Mouse (Mus musculus): ENCODE results near the gene Unc93b1. TPM values are rescaled to one million over a fixed set of nuclear protein-coding genes. Genes with fewer than 3 reads are reported as not detected.

Unc93b1 gene
- total RNA-seq, 1 experiment from 2014 or later: 632 TPM

DNA sequence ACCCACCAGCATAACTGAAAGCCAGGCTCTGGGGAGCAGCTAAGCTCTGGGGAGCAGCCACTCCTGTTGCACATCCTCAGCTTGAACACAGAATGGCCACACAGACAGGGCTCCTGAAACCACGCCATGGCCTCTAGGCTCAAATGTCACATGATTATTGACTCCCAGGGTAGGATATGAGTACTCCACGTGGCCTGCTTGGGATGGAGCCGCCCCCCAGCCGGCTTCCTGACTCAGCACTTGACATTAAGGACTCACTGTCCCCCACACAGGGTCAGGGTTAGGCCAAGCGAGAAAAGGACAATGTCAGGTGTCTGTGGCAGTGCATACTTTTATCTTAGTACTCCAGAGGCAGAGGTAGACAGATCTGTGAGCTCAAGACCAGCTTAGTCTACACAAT, 24.8 kb upstream of the Unc93b1 start:
- ATAC-seq (ENCODE audit: extremely low read depth, insufficient number of reproducible peaks, low FRiP score, poor library complexity, severe bottlenecking): no peak

- peak; percentile 91 for ATAC-seq (ENCODE audit: extremely low read depth, insufficient number of reproducible peaks, low FRiP score, poor library complexity, severe bottlenecking)
Measured at GRCm38 (mm10) chr19:3912337-3913204, 22.4 kb upstream of the Unc93b1 start, which contains the start of gene Ndufs8. Gene Ndufs8 (minus strand): TSS chr19:3912774.

DNA sequence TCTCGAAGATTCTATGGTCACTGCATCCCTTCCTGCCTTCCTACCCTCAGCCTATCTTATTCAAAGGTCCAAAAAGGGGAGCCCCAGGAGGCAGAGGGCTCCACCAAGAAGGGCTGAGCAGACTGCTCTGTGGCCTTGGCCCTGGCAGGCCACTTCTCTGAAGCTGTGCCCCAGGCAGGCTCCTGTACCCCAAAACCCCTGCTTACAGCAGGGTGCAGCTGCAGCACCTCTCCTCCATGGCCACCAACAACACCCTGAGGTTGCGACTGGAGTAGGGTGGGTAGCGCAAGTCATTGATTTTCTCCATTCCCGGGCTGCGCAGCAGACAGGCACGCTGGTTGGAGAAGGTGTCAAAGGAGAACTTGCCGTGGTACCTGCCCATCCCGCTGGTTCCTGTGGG, 21.3 kb upstream of the Unc93b1 start:
- no peak for ATAC-seq (ENCODE audit: extremely low read depth, insufficient number of reproducible peaks, low FRiP score, poor library complexity, severe bottlenecking)

- no peak for ATAC-seq (ENCODE audit: extremely low read depth, insufficient number of reproducible peaks, low FRiP score, poor library complexity, severe bottlenecking)
Measured at GRCm38 (mm10) chr19:3914535-3914934, 20.5 kb upstream of the Unc93b1 start.

DNA sequence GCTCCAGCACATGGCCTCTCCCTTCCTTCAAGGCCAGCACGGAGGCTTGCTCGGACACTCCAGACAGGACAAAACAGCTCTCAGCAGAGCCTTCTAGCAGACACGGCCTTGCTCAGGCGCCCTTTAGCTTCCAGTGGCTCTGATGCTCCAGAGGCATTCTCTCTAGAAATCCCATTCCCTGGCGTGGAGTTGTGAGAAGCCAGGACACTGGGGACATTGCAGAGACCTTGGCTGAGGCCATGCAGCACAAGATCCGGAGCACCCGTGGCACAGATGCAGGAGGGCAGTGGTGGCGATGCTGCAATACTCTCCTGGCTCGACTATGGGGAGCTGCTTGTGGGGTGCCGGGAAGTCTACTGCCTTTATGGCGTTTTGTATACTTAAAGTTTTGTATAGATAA, 18.3 kb upstream of the Unc93b1 start:
- ATAC-seq (ENCODE audit: extremely low read depth, insufficient number of reproducible peaks, low FRiP score, poor library complexity, severe bottlenecking): no peak

- no peak for ATAC-seq (ENCODE audit: extremely low read depth, insufficient number of reproducible peaks, low FRiP score, poor library complexity, severe bottlenecking)
Measured at GRCm38 (mm10) chr19:3919928-3920327, 15.1 kb upstream of the Unc93b1 start.

- ATAC-seq (ENCODE audit: extremely low read depth, insufficient number of reproducible peaks, low FRiP score, poor library complexity, severe bottlenecking): peak; percentile 32
Measured at GRCm38 (mm10) chr19:3922661-3923371, 12.2 kb upstream of the Unc93b1 start.

- ATAC-seq (ENCODE audit: extremely low read depth, insufficient number of reproducible peaks, low FRiP score, poor library complexity, severe bottlenecking): peak; percentile 59; the same call in 1 of the 2 replicates
Measured at GRCm38 (mm10) chr19:3923586-3923985, 11.4 kb upstream of the Unc93b1 start.

DNA sequence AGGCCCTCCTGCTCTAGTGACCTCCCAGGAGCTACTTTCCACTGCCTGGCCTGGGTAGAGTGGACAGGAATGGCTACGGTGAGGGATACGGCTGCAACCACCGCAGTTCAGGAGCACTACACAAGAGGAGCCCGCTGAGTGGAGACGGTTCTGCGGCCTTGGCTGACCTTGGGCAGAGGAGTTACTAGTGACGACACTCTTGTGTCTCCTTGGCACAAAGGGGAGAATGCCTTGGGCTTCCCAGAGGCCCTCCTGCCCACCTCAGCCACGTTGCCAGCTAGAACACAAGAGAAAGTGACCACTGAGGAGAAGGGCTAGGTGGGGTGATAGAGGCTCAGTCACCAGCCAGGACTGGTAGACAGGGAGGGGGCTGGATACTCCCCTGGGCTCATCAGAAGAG, 10.8 kb upstream of the Unc93b1 start:
- no peak for ATAC-seq (ENCODE audit: extremely low read depth, insufficient number of reproducible peaks, low FRiP score, poor library complexity, severe bottlenecking)

- no peak for ATAC-seq (ENCODE audit: extremely low read depth, insufficient number of reproducible peaks, low FRiP score, poor library complexity, severe bottlenecking)
Measured at GRCm38 (mm10) chr19:3924868-3925267, 10.1 kb upstream of the Unc93b1 start.

GRCm38 (mm10) chr19:3925859-3926258, 9.1 kb upstream of the Unc93b1 start:
- ATAC-seq (ENCODE audit: extremely low read depth, insufficient number of reproducible peaks, low FRiP score, poor library complexity, severe bottlenecking): no peak

DNA sequence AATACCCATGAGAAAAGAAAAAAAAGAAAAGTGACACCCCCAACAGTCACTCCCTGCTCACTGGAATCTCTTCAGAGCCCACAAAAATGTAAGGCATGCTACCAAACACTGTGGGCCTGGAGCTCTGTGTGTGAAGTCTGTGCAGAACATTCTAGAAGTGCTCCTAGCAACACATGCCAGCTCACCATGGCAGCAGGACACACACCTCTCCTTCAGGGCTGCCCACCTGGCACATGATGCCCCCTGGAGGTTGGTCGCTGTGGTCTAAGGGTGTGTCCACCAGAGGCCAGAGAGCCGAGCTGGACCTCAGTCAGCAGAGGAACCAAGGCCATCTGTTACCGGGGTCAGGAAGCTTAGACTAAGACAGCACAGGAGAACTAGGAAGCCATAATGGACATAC, 8.7 kb upstream of the Unc93b1 start:
- no peak for ATAC-seq (ENCODE audit: extremely low read depth, insufficient number of reproducible peaks, low FRiP score, poor library complexity, severe bottlenecking)

- no peak for ATAC-seq (ENCODE audit: extremely low read depth, insufficient number of reproducible peaks, low FRiP score, poor library complexity, severe bottlenecking)
Measured at GRCm38 (mm10) chr19:3926685-3927084, 8.3 kb upstream of the Unc93b1 start.

- no peak for ATAC-seq (ENCODE audit: extremely low read depth, insufficient number of reproducible peaks, low FRiP score, poor library complexity, severe bottlenecking)
Measured at GRCm38 (mm10) chr19:3927989-3928388, 7.0 kb upstream of the Unc93b1 start.

DNA sequence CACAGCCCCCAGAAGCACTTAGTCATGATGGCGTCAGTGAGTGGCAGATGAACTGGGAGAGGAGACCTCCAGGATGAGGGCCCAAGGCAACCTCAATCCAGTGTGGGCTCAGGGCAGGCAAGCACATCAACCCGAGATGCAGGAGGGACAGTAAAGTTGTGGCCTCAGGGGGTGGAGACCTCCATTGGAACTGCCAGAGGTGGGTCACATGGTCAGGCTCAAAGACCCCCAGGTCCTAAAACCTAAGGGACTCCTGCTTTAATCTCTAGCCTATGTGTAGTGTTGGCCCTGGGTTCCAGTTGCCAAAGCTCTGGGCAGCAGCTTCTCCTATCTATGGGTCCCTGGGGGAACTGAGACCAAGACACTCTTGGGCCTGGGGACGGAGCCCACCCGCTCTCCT, 6.2 kb upstream of the Unc93b1 start:
- no peak for ATAC-seq (ENCODE audit: extremely low read depth, insufficient number of reproducible peaks, low FRiP score, poor library complexity, severe bottlenecking)

GRCm38 (mm10) chr19:3929211-3929941, 5.6 kb upstream of the Unc93b1 start, which contains the start of gene Aldh3b1:
Gene Aldh3b1 (minus strand): TSS chr19:3929808.
- ATAC-seq (ENCODE audit: extremely low read depth, insufficient number of reproducible peaks, low FRiP score, poor library complexity, severe bottlenecking): peak; percentile 27; the same call in 1 of the 2 replicates

- ATAC-seq (ENCODE audit: extremely low read depth, insufficient number of reproducible peaks, low FRiP score, poor library complexity, severe bottlenecking): no peak
Measured at GRCm38 (mm10) chr19:3930262-3931057, 4.5 kb upstream of the Unc93b1 start.

DNA sequence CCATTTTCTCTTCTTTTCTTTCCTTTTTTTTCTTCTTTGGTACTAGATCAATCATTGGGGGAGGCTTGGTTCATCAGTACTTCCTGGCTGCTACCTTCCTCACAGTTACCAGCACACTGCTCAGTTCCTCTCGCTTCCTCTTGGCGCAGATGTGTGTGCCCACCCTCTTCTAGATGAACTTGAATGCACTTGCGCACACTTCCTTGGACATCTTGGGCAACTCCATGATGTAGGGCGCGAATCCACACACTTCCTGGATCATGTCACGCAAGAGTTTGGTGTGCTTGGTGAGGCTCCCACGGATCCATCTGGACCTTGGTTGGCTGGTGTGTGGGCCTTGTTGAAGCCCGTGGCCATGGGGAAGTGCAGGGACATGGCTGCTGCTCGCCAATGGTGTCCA, 3.3 kb upstream of the Unc93b1 start:
- ATAC-seq (ENCODE audit: extremely low read depth, insufficient number of reproducible peaks, low FRiP score, poor library complexity, severe bottlenecking): peak; percentile 24; the same call in 1 of the 2 replicates

Data from neutrophil, adult 5-6 weeks (primary cell).